Mouse (Mus musculus): Measurements from ENCODE around the gene Fxyd6. TPM values are rescaled to one million over a fixed set of nuclear protein-coding genes. Genes with fewer than 3 reads are reported as not detected.
A peak's percentile ranks its signal among the peaks of the same experiment; 100 is the strongest.

The Fxyd6 gene
- total RNA-seq (2021) (100 to 1,000 TPM; 201 to 299 TPM), polyA plus RNA-seq (2012; rRNA removed) (191 and 211 TPM in 2 replicates)
- long read RNA-seq, transcript Fxyd6-201 (8 exons, 1,788 nt) = minor isoform, 178 of 463 reads
- long read RNA-seq, transcript Fxyd6-203 (8 exons, 1,789 nt) = major isoform, 236 of 463 reads
- long read RNA-seq, partial matches to known transcripts = 18 of 463 reads
- long read RNA-seq, other reads (novel, unspliced or antisense) = 31 of 463 reads

DNA sequence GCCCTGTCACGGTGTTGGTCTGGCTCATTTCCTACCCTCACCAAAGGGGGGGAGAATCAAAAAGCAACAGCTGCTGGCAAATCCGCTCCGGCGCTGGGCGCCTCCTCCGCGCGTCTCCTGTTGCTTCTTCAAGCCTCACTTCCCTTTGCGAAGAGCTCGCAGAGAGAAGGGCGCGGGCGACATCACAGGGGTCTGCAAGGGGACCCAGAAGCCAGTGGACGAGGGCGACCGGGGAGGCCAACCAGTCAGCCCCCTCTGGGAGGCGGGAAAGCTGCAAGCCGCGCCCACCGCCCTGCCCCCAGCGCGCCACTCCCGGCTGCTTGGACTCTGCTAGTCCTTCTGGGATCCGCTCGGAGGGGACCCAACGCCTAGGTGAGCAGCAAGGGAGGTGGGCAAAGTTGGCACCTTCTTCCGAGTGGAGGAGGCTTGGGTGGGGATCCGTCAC, at the start of gene Fxyd6:
Gene Fxyd6, plus strand, starts transcription at position 69 of the 445 bp plus-strand sequence.
- DNase-seq = peak; percentile 91

GRCm38 (mm10) chr9:45321465-45321864, 48.5 kb upstream of the Fxyd6 start:
- DNase-seq = no peak

DNA sequence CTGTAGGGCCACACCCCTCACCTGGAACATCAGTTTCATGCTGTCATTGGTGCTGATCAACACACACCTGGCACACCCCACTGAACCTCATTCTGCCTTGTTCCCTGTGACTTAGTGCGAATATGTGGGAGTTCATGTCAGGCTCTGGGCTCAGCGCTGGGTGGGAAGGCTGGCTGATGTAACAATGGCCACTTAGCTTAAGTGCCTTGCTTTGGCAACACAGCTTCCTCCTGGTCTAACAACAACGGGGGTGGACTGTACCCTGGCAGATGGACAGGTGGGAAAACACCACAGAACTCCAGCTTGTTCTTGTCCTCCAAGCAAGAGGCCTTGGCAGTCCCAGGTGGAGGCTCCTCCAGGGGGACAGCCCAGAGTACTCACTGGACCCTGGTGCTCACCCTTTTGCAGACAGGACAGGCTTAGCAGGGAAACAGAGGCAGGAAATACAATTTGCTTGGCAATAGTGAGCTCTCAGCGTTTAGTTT, 48.0 kb upstream of the Fxyd6 start:
- no peak for DNase-seq

GRCm38 (mm10) chr9:45326390-45326789, 43.6 kb upstream of the Fxyd6 start:
- DNase-seq = no peak

DNA sequence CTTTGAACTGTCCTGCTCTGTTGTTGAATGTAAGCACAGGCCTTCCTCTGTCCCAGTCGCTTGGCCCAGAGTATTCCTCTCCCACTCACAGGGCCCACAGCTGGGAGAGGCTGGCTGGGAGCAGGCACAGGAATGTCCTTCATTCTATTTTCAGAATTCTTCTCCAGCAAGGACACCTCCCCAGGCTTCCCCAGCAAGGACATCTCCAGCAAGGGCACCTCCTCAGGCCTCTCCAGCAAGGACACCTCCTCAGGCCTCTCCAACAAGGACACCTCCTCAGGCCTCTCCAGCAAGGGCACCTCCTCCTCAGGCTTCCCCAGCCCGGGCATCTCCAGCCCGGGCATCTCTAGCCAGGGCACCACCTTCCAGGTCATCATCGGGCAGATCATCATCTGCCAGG, 41.7 kb upstream of the Fxyd6 start:
- peak; percentile 70 for DNase-seq

DNA sequence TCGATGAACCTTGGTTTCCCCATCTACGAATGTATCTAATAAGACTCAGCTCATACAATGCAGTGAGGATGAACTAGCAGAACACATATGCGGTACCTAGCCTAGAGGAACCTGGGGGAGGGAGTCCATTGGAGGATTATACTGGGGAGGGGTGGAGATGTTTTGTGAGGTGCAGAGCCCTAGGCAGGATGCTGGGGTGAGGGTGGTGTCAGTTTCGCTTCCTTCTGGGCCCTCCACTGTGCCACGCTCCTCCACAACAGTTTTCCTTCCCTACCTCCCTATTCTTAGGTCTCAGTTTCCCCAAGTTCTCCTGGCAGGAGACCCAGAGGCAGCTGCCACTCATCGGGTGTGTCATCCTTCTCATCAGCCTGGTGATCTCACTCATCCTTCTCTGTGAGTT, 40.4 kb upstream of the Fxyd6 start:
- no peak for DNase-seq

GRCm38 (mm10) chr9:45337406-45337805, 32.6 kb upstream of the Fxyd6 start:
- DNase-seq = peak; percentile 29

DNA sequence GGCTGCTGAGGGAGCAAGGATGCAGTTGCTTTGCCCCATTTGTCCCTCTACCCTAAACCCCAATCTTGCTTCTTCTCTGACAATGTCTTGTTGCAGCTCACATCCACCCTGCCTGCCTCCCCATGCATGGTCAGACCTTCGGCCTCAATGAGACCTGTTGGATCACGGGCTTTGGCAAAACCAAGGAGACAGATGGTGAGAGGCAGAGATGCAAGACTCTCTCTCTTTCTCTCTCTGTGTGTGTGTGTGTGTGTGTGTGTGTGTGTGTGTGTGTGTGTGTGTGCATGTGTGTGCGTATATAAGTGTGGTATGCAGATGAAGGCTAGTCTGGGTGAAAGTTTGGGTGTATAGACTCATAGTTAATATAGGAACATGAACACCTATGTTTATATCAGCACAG, 26.9 kb upstream of the Fxyd6 start:
- DNase-seq = no peak

DNA sequence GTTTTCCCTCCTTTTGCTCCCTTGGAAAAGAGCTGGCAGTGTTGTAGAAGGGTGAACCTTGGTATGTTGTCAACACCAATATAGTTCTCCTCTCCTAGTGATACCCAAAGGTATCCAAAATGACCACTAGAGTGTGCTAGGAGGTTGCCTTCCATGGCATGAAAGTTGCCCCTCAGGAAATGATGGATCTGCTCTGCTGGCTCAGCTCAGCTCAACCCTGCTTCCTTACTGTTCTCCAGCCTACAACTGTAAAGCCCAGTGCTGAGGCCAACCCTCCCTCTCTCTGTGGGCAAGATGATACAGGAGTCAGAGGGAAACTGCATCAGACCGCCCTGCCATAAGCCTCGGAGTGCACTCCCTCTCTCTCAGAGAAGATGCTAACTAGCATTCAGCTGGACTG, 24.5 kb upstream of the Fxyd6 start:
- DNase-seq = peak; percentile 66

DNA sequence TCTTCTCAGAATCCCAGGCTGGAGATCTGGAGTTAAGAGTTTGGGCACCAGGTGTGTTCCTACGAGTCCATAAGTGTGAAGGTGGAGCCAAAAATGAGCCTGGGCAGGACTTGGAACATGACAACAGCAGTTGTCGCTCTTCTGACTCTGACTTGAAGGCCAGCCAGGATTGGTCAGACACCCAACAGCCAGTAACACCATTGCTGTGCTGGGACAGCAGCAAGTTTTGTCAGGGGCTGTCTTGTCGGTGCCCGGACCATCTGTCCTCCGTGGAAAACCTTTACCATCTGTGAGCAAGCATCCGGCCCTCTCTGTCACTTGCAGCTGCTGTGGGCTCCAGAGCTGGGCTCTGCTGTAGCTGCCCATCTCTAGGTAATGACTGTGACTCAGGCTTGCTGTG, 23.7 kb upstream of the Fxyd6 start:
- DNase-seq = peak; percentile 45

- DNase-seq = no peak
Measured at GRCm38 (mm10) chr9:45348560-45348959, 21.4 kb upstream of the Fxyd6 start.

GRCm38 (mm10) chr9:45349181-45349580, 20.8 kb upstream of the Fxyd6 start:
- no peak for DNase-seq

DNA sequence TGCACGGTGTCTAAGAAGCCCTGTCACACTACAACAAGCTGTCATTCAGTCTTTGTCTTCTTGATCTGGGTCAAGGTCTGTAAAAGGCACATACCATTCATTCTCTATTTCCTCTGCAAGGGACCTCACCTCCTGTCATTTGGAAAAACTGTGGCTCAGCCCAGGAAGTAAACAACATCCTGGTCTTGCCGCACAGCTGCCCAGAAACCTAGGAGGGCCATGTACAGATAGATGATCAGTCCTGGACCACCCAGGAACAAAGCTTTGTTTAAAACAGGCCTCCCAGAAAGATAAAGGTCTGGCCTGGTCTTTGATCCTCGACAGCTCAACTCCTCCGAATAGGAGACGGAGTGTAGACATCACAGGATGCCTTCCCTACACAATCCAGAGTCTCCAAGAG, 20.1 kb upstream of the Fxyd6 start:
- no peak for DNase-seq

GRCm38 (mm10) chr9:45355192-45355591, 14.8 kb upstream of the Fxyd6 start:
- DNase-seq = no peak

GRCm38 (mm10) chr9:45358356-45358755, 11.6 kb upstream of the Fxyd6 start:
- DNase-seq = no peak

- peak; percentile 34 for DNase-seq
Measured at GRCm38 (mm10) chr9:45362051-45362461, 7.9 kb upstream of the Fxyd6 start.

- no peak for DNase-seq
Measured at GRCm38 (mm10) chr9:45363639-45364214, 6.3 kb upstream of the Fxyd6 start.

GRCm38 (mm10) chr9:45367716-45368115, 2.3 kb upstream of the Fxyd6 start:
- no peak for DNase-seq

- peak; percentile 82 for DNase-seq
Measured at GRCm38 (mm10) chr9:45368341-45368901, 1.6 kb upstream of the Fxyd6 start.

GRCm38 (mm10) chr9:45370616-45371336, 791 bp downstream of the Fxyd6 start:
- DNase-seq = peak; percentile 29

DNA sequence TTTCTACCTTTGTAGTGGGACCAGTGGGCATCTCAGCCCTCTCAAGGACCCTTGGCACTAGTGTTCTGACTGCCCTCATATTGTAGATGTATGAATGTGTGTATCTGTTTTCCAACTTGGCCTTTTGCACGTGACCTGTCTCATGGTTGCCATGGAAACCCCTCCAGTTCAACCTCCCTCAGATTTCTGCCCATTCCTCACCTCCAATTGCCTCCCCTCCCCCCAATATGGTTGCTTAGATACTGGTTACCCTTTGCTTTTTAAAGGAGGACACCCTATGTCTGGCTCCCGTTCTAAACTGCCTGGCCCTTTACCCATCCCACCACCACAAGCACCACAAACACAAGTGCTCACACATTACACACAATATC, 1.3 kb downstream of the Fxyd6 start:
- DNase-seq = no peak

GRCm38 (mm10) chr9:45373896-45374295, 3.9 kb downstream of the Fxyd6 start:
- no peak for DNase-seq

DNA sequence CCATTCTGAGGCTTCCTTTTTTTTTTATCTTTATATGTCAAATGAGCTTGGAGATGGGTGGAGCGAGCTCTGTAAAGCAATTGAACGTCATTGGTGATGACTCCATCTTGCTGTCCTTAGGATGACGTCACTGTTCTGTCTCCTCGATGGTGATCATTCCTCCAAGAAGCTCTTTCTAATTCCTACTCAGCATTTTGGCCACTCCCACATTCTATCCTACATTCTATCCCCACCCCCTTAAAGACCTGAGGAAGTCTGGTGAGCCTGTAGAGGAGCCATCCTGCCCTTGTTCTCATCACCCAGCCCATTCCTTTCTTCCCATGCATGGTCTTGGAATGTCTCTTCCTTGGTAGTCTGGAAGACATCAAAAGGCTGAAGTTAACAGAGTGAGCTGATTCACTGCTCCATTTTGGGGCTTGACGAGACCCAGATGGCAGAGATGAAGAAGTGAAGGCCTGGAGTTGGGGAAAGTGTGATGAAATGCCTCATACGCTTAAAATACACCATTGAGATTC, 5.1 kb downstream of the Fxyd6 start:
- no peak for DNase-seq
